Mouse (Mus musculus): Measurements from ENCODE around the gene Sprtn. TPM values are rescaled to one million over a fixed set of nuclear protein-coding genes. Genes with fewer than 3 reads are reported as not detected.

Sprtn gene
- total and polyA plus RNA-seq, 3 experiments, result 27.2 to 31.8 TPM; not detected in 1

DNA sequence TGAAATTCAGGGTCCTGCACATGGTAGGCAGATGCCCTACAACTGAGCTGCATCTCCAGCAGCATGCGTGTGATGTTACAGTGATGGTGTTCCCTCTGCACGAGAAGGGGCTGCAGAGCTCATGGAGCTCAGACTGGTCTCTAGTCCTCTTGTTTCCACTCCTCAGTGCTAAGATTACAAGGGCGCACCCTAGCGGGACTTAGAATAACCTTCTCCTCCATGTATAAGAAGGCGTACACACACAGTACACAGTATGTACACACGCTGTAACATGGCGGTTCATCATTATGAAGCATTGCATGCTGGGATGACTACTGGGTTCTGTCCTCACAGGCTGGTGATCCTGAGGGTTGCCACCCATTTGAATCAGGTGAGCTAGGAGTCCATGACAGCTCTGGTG, 25.6 kb upstream of the Sprtn start:
- H3K4me3 ChIP-seq (ENCODE audit: control insufficient read depth in 1 of 2, insufficient read depth in 1 of 2, low read depth in 2 of 2, low read length in 2 of 2), result no peak overlapping the region
- H3K9me3 ChIP-seq (replicated peaks; ENCODE audit: insufficient read depth, low read length), result no peaks in the 10 kb centered on the region
- no peak for DNase-seq (ENCODE audit: low read depth, low spot score)
- H3K36me3 ChIP-seq (ENCODE audit: control insufficient read depth in 1 of 2, insufficient read depth in 2 of 2, low read length in 2 of 2), result peaks cover 11 to 18% of the 10 kb centered on the region in 2 experiments
- no peak overlapping the region for H3K9ac ChIP-seq (ENCODE audit: control insufficient read depth, low read depth, low read length, poor library complexity, severe bottlenecking)
- H3K27me3 ChIP-seq (ENCODE audit: control insufficient read depth in 1 of 2, insufficient read depth in 2 of 2, low read length in 2 of 2), result no peaks in the 10 kb centered on the region
- no peak overlapping the region for H3K27ac ChIP-seq (ENCODE audit: control insufficient read depth, low read depth, low read length)
- H3K79me2 ChIP-seq (ENCODE audit: control insufficient read depth, insufficient read depth, low read length, poor library complexity), result peaks cover 32% of the 10 kb centered on the region
- peaks cover 6 to 23% of the 10 kb centered on the region in 2 experiments for H3K4me1 ChIP-seq (ENCODE audit: control insufficient read depth in 1 of 2, insufficient read depth in 2 of 2, low read length in 2 of 2)
- TF ChIP-seq CHD2 (IDR thresholded peaks at IDR 0.05; ENCODE audit: low read length), result no peak
- no peak for TF ChIP-seq USF1 (IDR thresholded peaks at IDR 0.05; ENCODE audit: low read depth, low read length)
- TF ChIP-seq CTCF (IDR thresholded peaks at IDR 0.05 in 2 of 3, conservative IDR thresholded peaks at IDR 0.05 in 1 of 3; ENCODE audit: control insufficient read depth in 1 of 3, insufficient read depth in 1 of 3, low read depth in 2 of 3, low read length in 3 of 3, poor library complexity in 1 of 3, severe bottlenecking in 1 of 3), result 0 out of 6 replicates have a peak, but pooled peaks of 1 of the 3 experiments have one; percentile 3
- TF ChIP-seq POLR2AphosphoS2 (IDR thresholded peaks at IDR 0.05; ENCODE audit: low read length), result no peak
- no peak for TF ChIP-seq TAL1 (IDR thresholded peaks at IDR 0.05; ENCODE audit: low read length)
- TF ChIP-seq ZKSCAN1 (IDR thresholded peaks at IDR 0.05; ENCODE audit: low read depth, low read length), result no peak

DNA sequence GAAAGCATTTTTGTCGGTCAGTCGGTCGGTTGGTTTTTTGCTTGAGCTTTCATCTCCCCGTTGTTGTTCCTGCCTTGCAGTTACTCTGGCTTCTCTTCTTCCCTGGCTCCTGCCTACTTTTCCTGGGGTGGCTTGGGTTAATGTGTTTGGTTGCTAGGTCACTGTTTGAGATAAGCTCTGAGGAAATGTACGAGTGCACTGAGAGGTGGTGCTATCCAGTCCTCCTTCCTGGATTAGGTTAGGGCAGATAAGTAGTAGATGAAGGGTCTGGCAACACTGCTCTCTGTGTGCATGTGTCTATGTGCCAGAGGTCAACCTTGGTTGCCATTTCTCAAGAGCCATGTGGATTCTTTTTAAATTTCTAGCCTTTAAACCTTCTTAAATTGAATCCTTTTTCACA, 25.0 kb upstream of the Sprtn start:
- DNase-seq (ENCODE audit: low read depth, low spot score), result peak; percentile 29
- Histone ChIP-seq H3K9me3 (replicated peaks; ENCODE audit: insufficient read depth, low read length) (no peaks in the 10 kb centered on the region), H3K4me3 (ENCODE audit: control insufficient read depth in 1 of 2, insufficient read depth in 1 of 2, low read depth in 2 of 2, low read length in 2 of 2) (no peak overlapping the region), H3K79me2 (ENCODE audit: control insufficient read depth, insufficient read depth, low read length, poor library complexity) (peaks cover 26% of the 10 kb centered on the region), H3K27ac (ENCODE audit: control insufficient read depth, low read depth, low read length) (no peak overlapping the region), H3K9ac (ENCODE audit: control insufficient read depth, low read depth, low read length, poor library complexity, severe bottlenecking) (no peak overlapping the region), H3K4me1 (ENCODE audit: control insufficient read depth in 1 of 2, insufficient read depth in 2 of 2, low read length in 2 of 2) (peaks cover 3 to 17% of the 10 kb centered on the region in 2 experiments), H3K27me3 (ENCODE audit: control insufficient read depth in 1 of 2, insufficient read depth in 2 of 2, low read length in 2 of 2) (no peaks in the 10 kb centered on the region), H3K36me3 (ENCODE audit: control insufficient read depth in 1 of 2, insufficient read depth in 2 of 2, low read length in 2 of 2) (peaks cover 11 to 14% of the 10 kb centered on the region in 2 experiments)
- no peak for TF ChIP-seq SMC3 (IDR thresholded peaks at IDR 0.05; ENCODE audit: low read depth, low read length)
- peak; percentile 38; the same call in 1 of the 2 replicates for TF ChIP-seq GATA1 (IDR thresholded peaks at IDR 0.05; ENCODE audit: low read depth, low read length)

DNA sequence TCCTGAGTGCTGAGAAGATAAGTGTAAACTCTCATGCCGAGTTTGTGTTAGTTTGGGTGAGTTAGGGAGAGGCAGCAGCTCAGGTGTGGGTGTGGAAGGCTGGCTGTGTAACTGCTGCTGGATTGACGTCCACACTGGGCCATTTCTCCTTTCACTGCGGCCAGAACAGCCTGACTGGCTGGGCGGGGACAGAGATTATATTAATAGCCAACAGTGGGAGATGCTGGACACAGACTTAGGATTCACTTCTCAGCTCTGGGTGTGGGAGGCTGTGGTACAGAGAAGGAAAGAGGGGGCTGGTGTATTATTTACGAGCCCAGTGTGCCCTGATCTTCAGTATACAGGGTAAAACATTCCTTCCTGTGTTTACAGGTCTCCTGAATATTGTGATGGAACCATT, 19.5 kb upstream of the Sprtn start:
- H3K27me3 ChIP-seq (ENCODE audit: control insufficient read depth in 1 of 2, insufficient read depth in 2 of 2, low read length in 2 of 2), result no peaks in the 10 kb centered on the region
- H3K27ac ChIP-seq (ENCODE audit: control insufficient read depth, low read depth, low read length), result no peak overlapping the region; the same call in 1 of the 2 replicates
- H3K4me1 ChIP-seq (ENCODE audit: control insufficient read depth in 1 of 2, insufficient read depth in 2 of 2, low read length in 2 of 2), result peaks cover 8 to 17% of the 10 kb centered on the region in 2 experiments
- TF ChIP-seq ELF1 (IDR thresholded peaks at IDR 0.05; ENCODE audit: low read depth, low read length) (no peak), ZMIZ1 (IDR thresholded peaks at IDR 0.05; ENCODE audit: low read depth, low read length) (no peak), USF1 (IDR thresholded peaks at IDR 0.05; ENCODE audit: low read depth, low read length) (no peak), POLR2A (IDR thresholded peaks at IDR 0.05; ENCODE audit: control insufficient read depth in 1 of 2, insufficient read depth in 1 of 2, low read depth in 1 of 2, low read length in 2 of 2, poor library complexity in 1 of 2) (no peak), EP300 (IDR thresholded peaks at IDR 0.05; ENCODE audit: low read depth in 1 of 2, low read length in 2 of 2) (no peak), MAFK (IDR thresholded peaks at IDR 0.05; ENCODE audit: borderline replicate concordance, low read depth, low read length) (no peak), RCOR1 (IDR thresholded peaks at IDR 0.05; ENCODE audit: low read depth, low read length) (no peak), TBP (IDR thresholded peaks at IDR 0.05; ENCODE audit: low read depth, low read length) (no peak), MAX (IDR thresholded peaks at IDR 0.05; ENCODE audit: low read length) (no peak), HCFC1 (IDR thresholded peaks at IDR 0.05; ENCODE audit: low read depth, low read length) (no peak), MYB (IDR thresholded peaks at IDR 0.05; ENCODE audit: low read depth, low read length) (no peak), UBTF (IDR thresholded peaks at IDR 0.05; ENCODE audit: borderline replicate concordance, insufficient read depth, low read depth, low read length) (no peak), MEF2A (IDR thresholded peaks at IDR 0.05; ENCODE audit: extremely low read depth, insufficient replicate concordance, low read depth, low read length, poor library complexity, severe bottlenecking) (no peak)
- peaks cover 18 to 26% of the 10 kb centered on the region in 2 experiments for H3K36me3 ChIP-seq (ENCODE audit: control insufficient read depth in 1 of 2, insufficient read depth in 2 of 2, low read length in 2 of 2)
- DNase-seq (ENCODE audit: low read depth, low spot score), result no peak
- no peak overlapping the region for H3K9ac ChIP-seq (ENCODE audit: control insufficient read depth, low read depth, low read length, poor library complexity, severe bottlenecking)
- no peaks in the 10 kb centered on the region; the same call in 1 of the 2 replicates for H3K79me2 ChIP-seq (ENCODE audit: control insufficient read depth, insufficient read depth, low read length, poor library complexity)
- H3K9me3 ChIP-seq (replicated peaks; ENCODE audit: insufficient read depth, low read length), result no peaks in the 10 kb centered on the region
- H3K4me3 ChIP-seq (ENCODE audit: control insufficient read depth in 1 of 2, insufficient read depth in 1 of 2, low read depth in 2 of 2, low read length in 2 of 2), result no peak overlapping the region

Measured in MEL (cell line).